Mouse (Mus musculus) CH12.LX (cell line): ENCODE measurements at regions not wholly inside any gene's neighbourhood (a gene's known extent, or its start where the extent isn't known, plus 50 kb on each side); places are given as distances from the start of the nearest gene placed in this dataset.

Experiments
- BHLHE40 ChIP-seq: IDR thresholded peaks from 2 replicates; pipeline ENCODE4 v1.6.1; 2011; ENCODE audit warnings: mild to moderate bottlenecking, low read depth, low read length, improper control_type of control experiment
- CTCF ChIP-seq, 2 experiments: IDR thresholded peaks in 1 of 2; conservative IDR thresholded peaks in 1 of 2; 2 replicates each; pipeline ENCODE4 v1.5.1; 2011 to 2012; ENCODE audit warnings: low read depth in 2 of 2, low read length in 2 of 2, improper control_type of control experiment in 1 of 2, inconsistent platforms in 1 of 2, mild to moderate bottlenecking in 1 of 2, moderate library complexity in 1 of 2
- ELF1 ChIP-seq: IDR thresholded peaks from 2 replicates; pipeline ENCODE4 v1.6.1; 2014; ENCODE audit warnings: low read depth, mild to moderate bottlenecking, inconsistent platforms, low read length, improper control_type of control experiment
- EP300 ChIP-seq: IDR thresholded peaks from 2 replicates; pipeline ENCODE4 v1.6.1; 2011; ENCODE audit warnings: low read length, improper control_type of control experiment
- ETS1 ChIP-seq: conservative IDR thresholded peaks from 2 replicates; pipeline ENCODE4 v1.6.1; 2012; ENCODE audit warnings: low read depth, mild to moderate bottlenecking, inconsistent platforms, low read length, improper control_type of control experiment, moderate library complexity
- GABPA ChIP-seq: IDR thresholded peaks from 2 replicates; pipeline ENCODE4 v1.6.1; 2012; ENCODE audit warnings: low read depth, low read length, improper control_type of control experiment, inconsistent platforms; ENCODE audit not compliant: insufficient replicate concordance
- JUND ChIP-seq: conservative IDR thresholded peaks from 2 replicates; pipeline ENCODE4 v1.6.1; 2011; ENCODE audit warnings: low read depth, low read length, improper control_type of control experiment
- MAFK ChIP-seq: IDR thresholded peaks from 2 replicates; pipeline ENCODE4 v1.6.1; 2011; ENCODE audit warnings: low read length, improper control_type of control experiment; ENCODE audit not compliant: insufficient replicate concordance
- MAX ChIP-seq: IDR thresholded peaks from 2 replicates; pipeline ENCODE4 v1.6.1; 2011; ENCODE audit warnings: low read length, improper control_type of control experiment
- MYC ChIP-seq: IDR thresholded peaks from 2 replicates; pipeline ENCODE4 v1.6.1; 2011; ENCODE audit warnings: low read depth, mild to moderate bottlenecking, improper control_type of control experiment, low read length
- NRF1 ChIP-seq: IDR thresholded peaks from 2 replicates; pipeline ENCODE4 v1.6.1; 2014; ENCODE audit warnings: low read depth, mild to moderate bottlenecking, inconsistent platforms, low read length, improper control_type of control experiment, moderate library complexity
- POLR2A ChIP-seq: IDR thresholded peaks from 2 replicates; pipeline ENCODE4 v1.6.1; 2011; ENCODE audit warnings: low read depth, mild to moderate bottlenecking, improper control_type of control experiment, low read length
- TCF12 ChIP-seq: IDR thresholded peaks from 2 replicates; pipeline ENCODE4 v1.6.1; 2014; ENCODE audit warnings: low read depth, mild to moderate bottlenecking, inconsistent platforms, low read length, improper control_type of control experiment
- ZC3H11A ChIP-seq: IDR thresholded peaks from 2 replicates; pipeline ENCODE4 v1.6.1; 2012; ENCODE audit warnings: low read depth, mild to moderate bottlenecking, inconsistent platforms, low read length, improper control_type of control experiment

DNA sequence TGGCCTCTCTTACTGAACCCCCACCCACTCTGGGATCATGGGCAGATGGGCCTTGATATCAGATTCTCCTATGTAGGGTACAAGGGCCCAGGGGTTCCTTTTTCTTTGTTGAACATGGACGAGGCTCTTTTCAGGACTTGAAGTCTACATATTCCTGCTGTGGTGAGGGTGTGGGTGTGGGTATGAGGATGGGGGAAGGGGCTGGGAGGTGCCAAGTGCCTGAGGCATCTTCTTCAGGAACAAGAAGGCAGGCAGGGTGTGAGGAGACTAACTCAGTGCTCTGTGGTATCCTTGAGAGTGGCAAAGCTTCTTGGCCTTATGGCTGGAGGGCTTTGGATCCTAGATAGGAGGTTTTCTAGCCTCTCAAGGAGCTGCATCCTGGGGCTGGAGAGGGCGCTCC, 140.0 kb downstream of the 9530068E07Rik start:
- TF ChIP-seq ELF1 (no peak), POLR2A (no peak), ZC3H11A (no peak), NRF1 (no peak), CTCF (conservative IDR thresholded peaks at IDR 0.05 in 1 of 2, IDR thresholded peaks at IDR 0.05 in 1 of 2; ENCODE audit: low read depth in 2 of 2, low read length in 2 of 2) (no peak), ETS1 (no peak), GABPA (no peak), MAFK (no peak), EP300 (no peak), BHLHE40 (no peak), TCF12 (no peak), MYC (no peak), MAX (no peak), JUND (no peak)
